Mouse (Mus musculus) bone marrow macrophage, adult 2 months (primary cell): Measurements from ENCODE around the gene Pamr1. TPM values are rescaled to one million over a fixed set of nuclear protein-coding genes. Genes with fewer than 3 reads are reported as not detected.

Experiments
- H3K27ac ChIP-seq: 2 replicates; pipeline ENCODE4 v1.5.1; 2012; ENCODE audit warnings: low read depth, low read length; ENCODE audit not compliant: insufficient read depth
- H3K4me1 ChIP-seq: 2 replicates; pipeline ENCODE4 v1.6.1; 2012; ENCODE audit warnings: low read length; ENCODE audit not compliant: control insufficient read depth, insufficient read depth
- H3K4me3 ChIP-seq: 2 replicates; pipeline ENCODE4 v1.5.1; 2012; ENCODE audit warnings: mild to moderate bottlenecking, low read length, moderate library complexity; ENCODE audit not compliant: insufficient read depth
- CTCF ChIP-seq: IDR thresholded peaks from 2 replicates; pipeline ENCODE4 v1.5.1; 2012; ENCODE audit warnings: low read depth, mild to moderate bottlenecking, low read length, moderate library complexity
- POLR2A ChIP-seq: IDR thresholded peaks from 2 replicates; pipeline ENCODE4 v1.6.1; 2012; ENCODE audit warnings: mild to moderate bottlenecking, low read depth, low read length, borderline replicate concordance
- polyA plus RNA-seq: library from polyadenylated mRNA; stranded (reverse); fragments of >200 nt; gene quantifications from 2 replicates; pipeline ENCODE4 v1.2.4, GENCODE M21; 2012; ENCODE audit not compliant: missing spikeins, insufficient read depth, insufficient read length

The Pamr1 gene
- polyA plus RNA-seq, 1 experiment: not detected

DNA sequence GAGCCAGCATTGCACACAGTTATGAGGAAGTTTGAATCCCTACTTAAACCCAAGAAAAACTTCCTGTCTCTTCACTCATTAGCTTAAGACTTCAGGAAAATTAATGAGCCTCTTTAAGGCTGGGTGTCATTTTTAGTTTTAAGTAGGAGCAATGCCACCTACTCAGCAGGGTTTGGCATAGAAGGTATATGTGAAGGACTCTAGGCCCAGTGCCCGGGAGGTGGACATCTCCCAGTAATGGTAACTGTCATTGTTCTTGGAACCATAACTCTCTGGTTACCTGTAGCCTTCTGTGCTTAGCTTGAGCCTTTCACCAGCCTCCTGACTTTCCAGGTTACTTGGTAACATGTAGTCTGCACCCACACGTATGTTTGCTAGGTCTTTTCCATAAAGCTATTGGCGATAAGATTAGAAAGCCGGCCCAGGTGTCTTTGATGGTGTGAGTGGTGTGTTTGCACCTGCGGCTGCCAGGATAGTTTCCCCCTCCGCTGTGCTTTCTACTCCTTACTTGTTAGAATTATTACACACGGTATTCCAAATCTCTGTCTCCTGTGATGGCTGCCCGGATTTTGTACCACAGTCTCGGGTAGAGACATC is 127.0 kb downstream of the Pamr1 start:
- TF ChIP-seq POLR2A (no peak), CTCF (no peak)
- Histone ChIP-seq H3K4me3 (no peak overlapping the region), H3K4me1 (no peaks in the 10 kb centered on the region), H3K27ac (no peak overlapping the region)

DNA sequence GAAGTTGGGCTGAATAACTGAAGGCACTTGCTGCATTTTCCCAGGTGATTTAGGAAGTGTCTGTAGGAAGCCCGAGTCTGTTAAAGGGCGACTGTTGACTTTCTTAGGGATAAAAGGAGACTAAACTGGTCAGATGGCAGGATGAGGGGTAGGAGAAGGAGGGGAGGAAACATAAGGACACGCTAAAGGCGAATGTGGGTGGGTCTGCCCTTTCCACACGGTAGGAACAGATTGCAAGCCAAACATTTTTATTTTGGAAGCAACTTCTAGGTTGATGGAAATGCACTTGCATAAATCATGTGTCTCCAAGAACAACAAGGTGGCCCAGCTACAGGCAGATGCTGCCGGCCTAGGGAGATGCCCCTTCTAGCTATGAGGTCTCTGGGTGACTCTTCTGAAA is 127.6 kb downstream of the Pamr1 start:
- no peaks in the 10 kb centered on the region for H3K4me1 ChIP-seq
- no peak overlapping the region for H3K27ac ChIP-seq
- no peak for TF ChIP-seq CTCF
- no peak for TF ChIP-seq POLR2A
- H3K4me3 ChIP-seq: no peak overlapping the region

DNA sequence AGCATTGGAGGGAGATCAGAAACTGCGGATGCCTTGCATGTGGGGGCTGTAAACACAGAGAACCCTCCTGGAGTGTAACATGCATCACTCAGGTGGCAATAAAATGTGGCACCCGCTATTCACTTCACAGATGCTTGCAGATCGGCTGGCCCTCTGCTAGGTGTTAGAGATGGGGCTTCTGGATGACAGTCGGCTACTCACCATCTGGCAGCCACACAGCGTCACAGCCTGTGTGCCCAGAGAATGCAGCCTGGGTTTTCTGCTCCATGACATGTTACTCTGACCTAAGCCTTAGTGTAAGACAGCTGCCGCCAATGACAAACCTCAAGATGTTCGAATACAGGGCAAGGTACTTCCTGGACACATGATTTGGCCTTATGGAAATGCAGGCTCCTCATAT is 131.5 kb downstream of the Pamr1 start:
- H3K4me1 ChIP-seq: no peaks in the 10 kb centered on the region
- H3K27ac ChIP-seq: no peak overlapping the region
- no peak overlapping the region for H3K4me3 ChIP-seq
- TF ChIP-seq CTCF (no peak), POLR2A (no peak)

DNA sequence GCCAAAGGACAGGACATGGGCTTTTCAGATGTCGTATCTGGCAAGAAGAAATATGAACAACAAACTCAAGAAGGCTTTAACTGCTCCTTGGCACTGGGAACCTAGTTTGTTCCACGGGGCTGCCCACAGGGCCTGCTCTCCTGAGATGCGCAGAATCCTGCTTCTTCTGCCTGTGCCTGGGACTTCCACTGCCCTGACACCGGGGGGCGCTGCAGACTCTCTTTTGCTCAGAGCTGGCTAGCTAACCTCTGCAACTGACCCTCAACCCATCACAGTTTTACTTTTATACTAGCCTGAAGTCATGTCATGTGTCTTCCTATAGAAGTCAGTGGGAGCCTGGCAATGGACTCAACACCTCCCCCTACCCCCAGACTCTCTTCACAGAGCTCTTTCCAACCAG is 132.4 kb downstream of the Pamr1 start:
- Histone ChIP-seq H3K4me1 (no peaks in the 10 kb centered on the region), H3K27ac (no peak overlapping the region), H3K4me3 (no peak overlapping the region)
- peak; percentile 86 for TF ChIP-seq CTCF
- TF ChIP-seq POLR2A: no peak

DNA sequence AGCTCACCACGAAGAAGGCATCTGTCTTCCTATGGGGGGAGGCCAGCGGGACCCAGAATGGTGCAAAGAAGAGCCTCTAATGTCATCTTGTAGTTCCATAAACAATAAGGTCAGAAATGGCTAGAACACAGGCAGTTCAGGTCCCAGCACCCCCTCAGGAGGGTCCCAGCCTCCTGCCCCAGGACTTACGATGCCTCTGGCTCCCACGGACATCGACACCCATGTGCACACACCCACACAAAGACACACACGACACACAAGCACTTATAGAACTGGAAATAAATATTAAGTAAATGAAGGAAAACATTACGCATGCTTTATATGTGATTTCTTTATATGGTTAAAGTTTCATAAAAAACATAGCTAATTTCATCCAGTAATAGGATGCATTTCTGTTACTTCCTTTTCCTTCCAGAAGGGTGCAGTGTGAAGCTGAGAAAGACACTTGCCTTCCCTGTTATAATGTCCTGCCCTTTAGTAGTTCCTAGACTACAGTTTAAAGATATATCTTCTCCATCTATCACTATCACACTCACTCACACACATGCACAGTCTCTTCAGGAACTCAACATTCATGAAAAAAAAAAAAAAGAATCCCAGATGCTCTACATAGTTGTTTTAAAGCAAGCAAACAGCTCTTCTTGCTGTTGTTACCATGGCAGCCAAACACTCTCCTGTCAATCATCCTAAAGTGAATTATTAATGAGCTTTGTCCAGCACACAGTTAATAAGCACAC is 135.7 kb downstream of the Pamr1 start:
- no peaks in the 10 kb centered on the region for H3K4me1 ChIP-seq
- no peak overlapping the region for H3K27ac ChIP-seq
- no peak overlapping the region for H3K4me3 ChIP-seq
- TF ChIP-seq POLR2A: no peak
- TF ChIP-seq CTCF: no peak

DNA sequence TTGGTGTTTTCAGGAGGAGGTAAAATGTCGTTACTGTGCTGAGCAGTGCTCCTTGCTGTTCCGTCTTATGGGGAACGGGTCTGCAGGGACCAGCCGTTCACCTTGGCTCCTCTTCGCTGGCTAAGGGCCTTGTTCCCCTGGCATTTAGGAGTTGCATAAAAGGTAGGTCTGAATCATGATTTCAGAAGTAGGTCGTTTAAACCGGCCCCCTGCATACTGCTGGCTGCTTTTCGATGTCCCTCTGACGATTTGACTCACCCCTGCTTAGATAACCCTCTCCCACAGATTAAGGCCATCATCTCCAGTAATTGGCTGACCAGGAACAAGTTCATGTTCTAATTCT is 136.3 kb downstream of the Pamr1 start:
- H3K27ac ChIP-seq: no peak overlapping the region
- H3K4me3 ChIP-seq: no peak overlapping the region
- no peaks in the 10 kb centered on the region for H3K4me1 ChIP-seq
- TF ChIP-seq CTCF: no peak
- no peak for TF ChIP-seq POLR2A

Other genes with a start within 250 kb of the Pamr1 start
- 29.9 and 40.3 TPM in 2 replicates for gene Trim44, start 142.2 kb upstream of the Pamr1 start, polyA plus RNA-seq
- gene Fjx1, start 97.5 kb upstream of the Pamr1 start, polyA plus RNA-seq: not detected in 2 replicates
- gene Slc1a2, start 108.6 kb downstream of the Pamr1 start, polyA plus RNA-seq: 5.7 TPM in 1 of 2 replicates, not detected in the other